Mouse (Mus musculus) intestine, postnatal 0 days (tissue): ENCODE results near the gene Irf2bp2. TPM values are rescaled to one million over a fixed set of nuclear protein-coding genes. Genes with fewer than 3 reads are reported as not detected.

ENCODE experiments used
- ATAC-seq: fragments of 200-750 bp; cut with Nextera tagmentation; 2 replicates; pipeline ENCODE4 v1.8.0; 2017; ENCODE audit warnings: mild to moderate bottlenecking, moderate TSS enrichment, moderate library complexity
- H3K27ac ChIP-seq: fragments of 300-500 bp; sonication (generic); 2 replicates; pipeline ENCODE4 v1.5.1; 2014; ENCODE audit warnings: mild to moderate bottlenecking, low read depth, low read length, moderate library complexity
- H3K27me3 ChIP-seq: fragments of 300-500 bp; sonication (generic); replicated peaks from 2 replicates; pipeline ENCODE4 v1.6.1; 2014; ENCODE audit warnings: low read length, mixed read lengths; ENCODE audit not compliant: control insufficient read depth, insufficient read depth
- H3K36me3 ChIP-seq: fragments of 300-500 bp; sonication (generic); 2 replicates; pipeline ENCODE4 v1.6.1; 2014; ENCODE audit warnings: mild to moderate bottlenecking, moderate library complexity; ENCODE audit not compliant: control insufficient read depth, insufficient read depth
- H3K4me1 ChIP-seq: fragments of 300-500 bp; sonication (generic); replicated peaks from 2 replicates; pipeline ENCODE4 v1.6.1; 2014; ENCODE audit warnings: antibody characterized with exemption, low read length, mixed read lengths; ENCODE audit not compliant: control insufficient read depth, insufficient read depth
- H3K4me2 ChIP-seq: fragments of 300-500 bp; sonication (generic); replicated peaks from 2 replicates; pipeline ENCODE4 v1.6.1; 2014; ENCODE audit warnings: low read depth, mild to moderate bottlenecking, moderate library complexity
- H3K4me3 ChIP-seq: fragments of 300-500 bp; sonication (generic); 2 replicates; pipeline ENCODE4 v1.5.1; 2014; ENCODE audit warnings: low read depth, low read length
- H3K9ac ChIP-seq: fragments of 300-500 bp; sonication (generic); 2 replicates; pipeline ENCODE4 v1.6.1; 2014; ENCODE audit warnings: mild to moderate bottlenecking, low read depth, low read length
- H3K9me3 ChIP-seq: fragments of 300-500 bp; sonication (generic); 2 replicates; pipeline ENCODE4 v1.6.1; 2016; ENCODE audit warnings: mixed run types; ENCODE audit not compliant: control insufficient read depth
- CTCF ChIP-seq: sonication (generic); IDR thresholded peaks from 2 replicates; pipeline ENCODE4 v1.5.1; 2016; ENCODE audit warnings: low read depth, mild to moderate bottlenecking, control low read depth, antibody characterized with exemption, moderate library complexity
- WGBS: fragments of 180-500 bp; shearing (Covaris S2); extraction: QIAGEN DNeasy Blood & Tissue Kit; methylation state at CpG from one replicate; pipeline ENCODE4 v1.1.7; 2014; 5-methylcytosine and 5-hydroxymethylcytosine counted together
- polyA plus RNA-seq: library from polyadenylated mRNA; unstranded; fragments of >200 nt; fragmentation: Nextera tagmentation; extraction: Ambion mirVana; gene quantifications from 2 replicates; pipeline ENCODE4 v1.2.1, GENCODE M21; 2015

Gene Irf2bp2
- polyA plus RNA-seq, 1 experiment from 2014 or later = 13.3 TPM

DNA sequence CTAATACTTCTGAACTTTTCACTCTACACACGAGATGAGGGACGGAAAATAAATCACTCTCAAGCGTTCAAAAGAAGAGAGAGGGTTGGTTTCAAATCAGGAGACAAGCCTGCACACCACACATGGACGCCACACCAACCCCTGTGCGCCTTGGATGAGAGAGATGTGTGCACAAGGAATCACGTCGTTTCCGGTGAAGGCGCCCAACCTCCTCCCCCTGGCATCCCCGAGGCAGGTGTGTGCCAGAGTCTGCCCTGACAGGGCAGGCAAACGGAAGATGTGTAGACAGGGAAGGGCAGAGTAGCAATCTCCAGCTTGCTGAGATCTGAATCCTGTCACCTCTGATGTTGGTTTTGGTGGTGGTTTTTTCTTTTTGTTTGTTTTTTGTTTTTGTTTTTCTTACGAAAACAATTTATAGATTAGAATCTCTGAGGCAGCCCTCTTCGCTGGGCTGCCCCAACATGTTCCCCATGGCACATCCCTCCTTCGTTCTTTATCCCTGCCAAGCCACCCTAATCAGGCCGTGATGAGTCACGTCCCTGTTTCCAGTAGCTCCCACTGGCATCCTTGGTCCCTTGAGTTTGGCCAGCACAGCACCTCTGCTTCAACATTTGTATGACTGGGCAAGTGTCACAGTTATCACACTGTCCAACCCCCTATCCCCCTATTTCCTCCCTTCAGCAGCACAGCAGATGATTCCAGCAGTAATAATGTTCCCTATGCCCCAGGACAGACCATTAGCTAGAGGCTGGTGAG lies 18.7 kb downstream of the Irf2bp2 start:
- H3K27ac ChIP-seq = peak overlapping the region; percentile 68; the same call in 1 of the 2 replicates

GRCm38 (mm10) chr8:126573878-126574277 lies 19.9 kb downstream of the Irf2bp2 start:
- H3K27ac ChIP-seq = peak overlapping the region; percentile 68

More for the DNA sequence above, 18.7 kb downstream of the Irf2bp2 start:
- no peak overlapping the region for H3K4me3 ChIP-seq
- 83% methylated on average over 16 of the region's 16 CpGs for WGBS
- no peak for TF ChIP-seq CTCF
- H3K4me1 ChIP-seq = 0 out of 2 replicates have a peak, but pooled peaks cover 4% of the 10 kb centered on the region
- no peak for ATAC-seq
- H3K9me3 ChIP-seq = no peaks in the 10 kb centered on the region
- no peak overlapping the region for H3K9ac ChIP-seq
- H3K4me2 ChIP-seq = no peak overlapping the region
- H3K27me3 ChIP-seq = no peaks in the 10 kb centered on the region
- no peaks in the 10 kb centered on the region for H3K36me3 ChIP-seq

GRCm38 (mm10) chr8:126573079-126573694 lies 20.6 kb downstream of the Irf2bp2 start:
- 72% methylated on average over 6 of the region's 6 CpGs for WGBS
- peak overlapping the region; percentile 68; the same call in 1 of the 2 replicates for H3K27ac ChIP-seq
- no peak for TF ChIP-seq CTCF
- H3K9me3 ChIP-seq = no peaks in the 10 kb centered on the region
- no peak overlapping the region for H3K9ac ChIP-seq
- 0 out of 2 replicates have a peak, but pooled peaks cover 4% of the 10 kb centered on the region for H3K4me1 ChIP-seq
- no peak overlapping the region for H3K4me2 ChIP-seq
- no peak overlapping the region for H3K4me3 ChIP-seq
- no peaks in the 10 kb centered on the region for H3K27me3 ChIP-seq
- H3K36me3 ChIP-seq = no peaks in the 10 kb centered on the region
- peak; percentile 5; the same call in 1 of the 2 replicates for ATAC-seq

More at GRCm38 (mm10) chr8:126573878-126574277, 19.9 kb downstream of the Irf2bp2 start:
- peak; percentile 38 for TF ChIP-seq CTCF
- H3K36me3 ChIP-seq = no peaks in the 10 kb centered on the region
- H3K9ac ChIP-seq = no peak overlapping the region
- H3K27me3 ChIP-seq = no peaks in the 10 kb centered on the region
- H3K4me1 ChIP-seq = 0 out of 2 replicates have a peak, but pooled peaks cover 4% of the 10 kb centered on the region
- 42% methylated on average over 4 of the region's 4 CpGs for WGBS
- no peak overlapping the region; the same call in 1 of the 2 replicates for H3K4me2 ChIP-seq
- H3K4me3 ChIP-seq = no peak overlapping the region
- peak; percentile 94 for ATAC-seq
- H3K9me3 ChIP-seq = no peaks in the 10 kb centered on the region

GRCm38 (mm10) chr8:126571065-126571660 lies 22.6 kb downstream of the Irf2bp2 start:
- no peaks in the 10 kb centered on the region for H3K9me3 ChIP-seq
- WGBS = 72% methylated on average over 15 of the region's 15 CpGs
- H3K36me3 ChIP-seq = no peaks in the 10 kb centered on the region
- no peak for TF ChIP-seq CTCF
- no peak for ATAC-seq
- H3K27ac ChIP-seq = no peak overlapping the region
- H3K4me1 ChIP-seq = 0 out of 2 replicates have a peak, but pooled peaks cover 4% of the 10 kb centered on the region
- no peaks in the 10 kb centered on the region for H3K27me3 ChIP-seq
- no peak overlapping the region for H3K4me2 ChIP-seq
- no peak overlapping the region for H3K9ac ChIP-seq
- no peak overlapping the region for H3K4me3 ChIP-seq

DNA sequence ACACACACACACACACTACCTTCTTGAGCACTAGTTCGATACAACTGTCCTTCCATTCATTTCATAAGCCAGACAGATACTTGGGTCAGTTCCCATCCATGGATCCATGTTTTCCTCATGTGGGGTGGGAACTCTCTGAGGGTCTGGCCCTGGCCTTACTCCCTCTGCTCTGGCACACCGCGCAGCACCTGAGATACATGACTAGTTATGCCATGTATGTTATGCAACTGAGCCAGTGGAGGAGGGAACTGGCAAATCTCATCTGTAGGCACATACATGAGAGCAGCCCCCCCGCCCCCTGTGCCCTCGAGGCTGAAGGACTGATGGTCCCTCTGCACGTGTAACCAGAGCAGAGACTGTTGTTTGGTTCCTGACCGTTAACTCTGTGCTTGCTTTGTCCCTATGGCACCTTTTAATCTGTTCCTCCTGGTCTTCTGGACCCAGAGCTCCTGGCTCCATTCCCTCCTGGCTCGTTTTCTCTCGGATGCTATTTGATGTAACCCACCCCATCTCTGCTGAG lies 23.2 kb downstream of the Irf2bp2 start:
- WGBS = 64% methylated on average over 9 of the region's 9 CpGs
- H3K4me1 ChIP-seq = 0 out of 2 replicates have a peak, but pooled peaks cover 4% of the 10 kb centered on the region
- no peak for TF ChIP-seq CTCF
- no peak overlapping the region for H3K27ac ChIP-seq
- H3K36me3 ChIP-seq = no peaks in the 10 kb centered on the region
- ATAC-seq = no peak
- no peaks in the 10 kb centered on the region for H3K27me3 ChIP-seq
- H3K9me3 ChIP-seq = no peaks in the 10 kb centered on the region
- H3K4me3 ChIP-seq = no peak overlapping the region
- no peak overlapping the region for H3K4me2 ChIP-seq
- no peak overlapping the region for H3K9ac ChIP-seq

GRCm38 (mm10) chr8:126570046-126570445 lies 23.7 kb downstream of the Irf2bp2 start:
- Histone ChIP-seq H3K4me3 (no peak overlapping the region), H3K9me3 (no peaks in the 10 kb centered on the region), H3K36me3 (no peaks in the 10 kb centered on the region), H3K4me1 (0 out of 2 replicates have a peak, but pooled peaks cover 4% of the 10 kb centered on the region), H3K27me3 (no peaks in the 10 kb centered on the region), H3K27ac (no peak overlapping the region), H3K4me2 (no peak overlapping the region), H3K9ac (no peak overlapping the region)
- TF ChIP-seq CTCF = no peak
- 73% methylated on average over 3 of the region's 3 CpGs for WGBS
- ATAC-seq = no peak
